In the genomic region with DNA sequence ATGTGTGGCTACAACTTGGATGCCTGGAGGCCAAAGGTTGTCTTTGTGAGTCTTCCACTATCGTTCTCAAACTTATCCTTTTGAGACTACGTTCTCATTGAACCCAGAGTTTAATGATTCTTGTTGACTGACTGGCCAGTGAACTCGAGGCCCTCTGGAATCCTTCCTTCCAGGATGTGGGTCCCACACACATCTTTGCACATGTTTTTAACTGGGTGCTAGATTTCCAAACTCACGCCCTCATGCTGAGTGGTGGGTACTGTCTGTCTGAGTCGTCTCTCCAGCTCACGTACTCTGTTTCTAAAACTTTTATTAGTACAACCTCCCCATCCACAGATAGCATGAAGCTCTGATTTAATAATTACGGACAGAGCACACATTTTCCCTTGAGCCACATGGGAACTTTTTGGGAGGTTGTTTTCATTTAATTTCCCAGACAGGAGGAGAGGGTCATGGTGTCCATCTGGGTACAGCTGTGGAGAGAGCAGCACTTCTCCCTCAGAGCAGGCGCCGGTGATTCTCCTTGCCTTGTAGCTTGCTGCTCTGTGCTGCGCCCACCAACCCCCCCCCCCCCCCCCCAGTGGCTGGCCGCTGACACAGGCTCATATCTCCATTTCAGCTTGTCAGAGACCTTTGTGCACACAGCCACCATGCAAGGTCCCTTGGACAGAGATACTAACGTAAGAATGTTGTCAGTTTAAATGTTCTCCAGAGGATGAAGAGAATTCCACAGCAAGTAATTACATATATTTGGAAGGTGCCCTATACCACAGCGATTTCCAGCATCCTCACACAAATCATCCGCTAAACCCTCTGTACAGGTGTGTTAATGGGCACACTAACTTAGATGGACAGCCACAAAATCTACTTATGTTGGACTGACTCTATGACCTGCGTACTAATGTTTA, we compare ENCODE assay signal across 14 mouse cellular contexts.
DNase-seq lines count a peak whose midpoint lies in the region; ATAC-seq lines count a peak whose summit lies in the region.
"Had no signal": no experiment of that assay in that cellular context is flagged by ENCODE, and none has a peak within 500 bp of the region (broad histone marks: within the 10 kb centered on the region; RNA-seq: fewer than 3 reads in every experiment).

No protein-coding gene starts in this region.

- no peak for DNase-seq in embryonic facial prominence, embryonic 10.5 days (ENCODE audit: low spot score)
- DNase-seq in hindbrain, embryonic 14.5 days (ENCODE audit: low spot score): no peak
- DNase-seq in hindbrain, embryonic 11.5 days (ENCODE audit: low spot score): no peak
- DNase-seq: adrenal gland, adult 2 months; cerebellum, adult 9-10 months; right cerebral cortex, adult 18-20 months; thymus, adult 18-20 months had no signal

- no peak for ATAC-seq in embryonic facial prominence, embryonic 15.5 days (ENCODE audit: insufficient number of reproducible peaks, low FRiP score, low TSS enrichment, low read depth)
- ATAC-seq in hindbrain, embryonic 14.5 days (ENCODE audit: low FRiP score): no peak
- ATAC-seq in hindbrain, embryonic 11.5 days (ENCODE audit: low FRiP score): no peak
- ATAC-seq in liver, embryonic 15.5 days (ENCODE audit: insufficient read depth): 0 out of 2 replicates have a peak, but pooled peaks have one; percentile 37
- ATAC-seq in liver, embryonic 12.5 days: no peak
- ATAC-seq in intestine, embryonic 15.5 days: peak; percentile 26; the same call in 1 of the 2 replicates
- ATAC-seq in erythroblast, adult 5-6 weeks (replicated peaks; ENCODE audit: low FRiP score, poor library complexity, severe bottlenecking): no peak

- WGBS in embryonic facial prominence, embryonic 15.5 days: 64% methylated on average over 12 of the region's 15 CpGs
- WGBS in embryonic facial prominence, embryonic 10.5 days: 76% methylated on average over 15 of the region's 15 CpGs
- WGBS in hindbrain, embryonic 14.5 days: 69% methylated on average over 15 of the region's 15 CpGs
- WGBS in hindbrain, embryonic 11.5 days: 77% methylated on average over 14 of the region's 15 CpGs
- 65% methylated on average over 14 of the region's 15 CpGs for WGBS in liver, embryonic 15.5 days (ENCODE audit: insufficient replicate concordance)
- WGBS in liver, embryonic 12.5 days (ENCODE audit: insufficient replicate concordance): 69% methylated on average over 15 of the region's 15 CpGs
- WGBS in intestine, embryonic 15.5 days: 47% methylated on average over 15 of the region's 15 CpGs

- H3K9me3 ChIP-seq in embryonic facial prominence, embryonic 15.5 days (replicated peaks): no peaks in the 10 kb centered on the region
- no peaks in the 10 kb centered on the region for H3K9me3 ChIP-seq in embryonic facial prominence, embryonic 10.5 days
- H3K9me3 ChIP-seq in hindbrain, embryonic 14.5 days (ENCODE audit: control insufficient read depth, low read length): no peaks in the 10 kb centered on the region
- no peaks in the 10 kb centered on the region for H3K9me3 ChIP-seq in hindbrain, embryonic 11.5 days (ENCODE audit: control insufficient read depth, low read length)
- no peaks in the 10 kb centered on the region for H3K9me3 ChIP-seq in liver, embryonic 15.5 days (replicated peaks)
- H3K9me3 ChIP-seq in liver, embryonic 12.5 days (replicated peaks): no peaks in the 10 kb centered on the region
- H3K9me3 ChIP-seq in intestine, embryonic 15.5 days: no peaks in the 10 kb centered on the region
- H3K9me3 ChIP-seq: limb, embryonic 12.5 days had no signal

- no peaks in the 10 kb centered on the region for H3K27me3 ChIP-seq in embryonic facial prominence, embryonic 15.5 days
- H3K27me3 ChIP-seq in embryonic facial prominence, embryonic 10.5 days (replicated peaks; ENCODE audit: low read depth, poor library complexity, severe bottlenecking): no peaks in the 10 kb centered on the region
- no peaks in the 10 kb centered on the region for H3K27me3 ChIP-seq in hindbrain, embryonic 14.5 days (ENCODE audit: control insufficient read depth, insufficient read depth, low read length)
- no peaks in the 10 kb centered on the region for H3K27me3 ChIP-seq in hindbrain, embryonic 11.5 days (ENCODE audit: control insufficient read depth, insufficient read depth, low read length)
- no peaks in the 10 kb centered on the region for H3K27me3 ChIP-seq in liver, embryonic 15.5 days
- no peaks in the 10 kb centered on the region for H3K27me3 ChIP-seq in liver, embryonic 12.5 days (replicated peaks)
- no peaks in the 10 kb centered on the region for H3K27me3 ChIP-seq in intestine, embryonic 15.5 days (replicated peaks)
- H3K27me3 ChIP-seq: limb, embryonic 12.5 days; megakaryocyte, embryonic 14.5 days had no signal

- no peak overlapping the region for H3K4me2 ChIP-seq in embryonic facial prominence, embryonic 15.5 days (replicated peaks)
- no peak overlapping the region for H3K4me2 ChIP-seq in hindbrain, embryonic 14.5 days (replicated peaks)
- H3K4me2 ChIP-seq in hindbrain, embryonic 11.5 days (replicated peaks; ENCODE audit: low read depth, low read length): no peak overlapping the region
- H3K4me2 ChIP-seq in liver, embryonic 15.5 days: no peak overlapping the region
- H3K4me2 ChIP-seq in liver, embryonic 12.5 days: no peak overlapping the region
- no peak overlapping the region for H3K4me2 ChIP-seq in intestine, embryonic 15.5 days (replicated peaks)
- H3K4me2 ChIP-seq: limb, embryonic 12.5 days had no signal

- 0 out of 2 replicates have a peak overlapping the region, but pooled peaks have one; percentile 11 for H3K27ac ChIP-seq in embryonic facial prominence, embryonic 15.5 days (replicated peaks)
- H3K27ac ChIP-seq in embryonic facial prominence, embryonic 10.5 days (replicated peaks): no peak overlapping the region
- 0 out of 2 replicates have a peak overlapping the region, but pooled peaks have one; percentile 9 for H3K27ac ChIP-seq in hindbrain, embryonic 14.5 days
- H3K27ac ChIP-seq in hindbrain, embryonic 11.5 days (ENCODE audit: low read depth, low read length): no peak overlapping the region
- H3K27ac ChIP-seq in liver, embryonic 15.5 days (replicated peaks): no peak overlapping the region
- no peak overlapping the region for H3K27ac ChIP-seq in liver, embryonic 12.5 days
- H3K27ac ChIP-seq in intestine, embryonic 15.5 days: no peak overlapping the region
- H3K27ac ChIP-seq: limb, embryonic 12.5 days had no signal

- no peak overlapping the region for H3K9ac ChIP-seq in embryonic facial prominence, embryonic 15.5 days
- no peak overlapping the region for H3K9ac ChIP-seq in hindbrain, embryonic 14.5 days
- H3K9ac ChIP-seq in hindbrain, embryonic 11.5 days (ENCODE audit: low read depth, low read length): no peak overlapping the region
- no peak overlapping the region for H3K9ac ChIP-seq in liver, embryonic 15.5 days
- no peak overlapping the region for H3K9ac ChIP-seq in liver, embryonic 12.5 days
- H3K9ac ChIP-seq in intestine, embryonic 15.5 days: no peak overlapping the region
- H3K9ac ChIP-seq: limb, embryonic 12.5 days had no signal

- H3K36me3 ChIP-seq in embryonic facial prominence, embryonic 15.5 days: no peaks in the 10 kb centered on the region
- H3K36me3 ChIP-seq in embryonic facial prominence, embryonic 10.5 days (replicated peaks): no peaks in the 10 kb centered on the region
- H3K36me3 ChIP-seq in hindbrain, embryonic 14.5 days (replicated peaks; ENCODE audit: control insufficient read depth, insufficient read depth): no peaks in the 10 kb centered on the region
- no peaks in the 10 kb centered on the region for H3K36me3 ChIP-seq in hindbrain, embryonic 11.5 days (ENCODE audit: control insufficient read depth, insufficient read depth, low read length)
- no peaks in the 10 kb centered on the region for H3K36me3 ChIP-seq in liver, embryonic 15.5 days (replicated peaks)
- H3K36me3 ChIP-seq in liver, embryonic 12.5 days: no peaks in the 10 kb centered on the region
- no peaks in the 10 kb centered on the region for H3K36me3 ChIP-seq in intestine, embryonic 15.5 days
- H3K36me3 ChIP-seq: limb, embryonic 12.5 days had no signal

- H3K4me1 ChIP-seq in embryonic facial prominence, embryonic 15.5 days: peaks cover 35% of the 10 kb centered on the region
- peaks cover 15% of the 10 kb centered on the region for H3K4me1 ChIP-seq in embryonic facial prominence, embryonic 10.5 days
- H3K4me1 ChIP-seq in hindbrain, embryonic 14.5 days (replicated peaks; ENCODE audit: control insufficient read depth, insufficient read depth, low read length): peaks cover 19% of the 10 kb centered on the region
- no peaks in the 10 kb centered on the region for H3K4me1 ChIP-seq in hindbrain, embryonic 11.5 days (replicated peaks; ENCODE audit: control insufficient read depth, insufficient read depth, low read length)
- 0 out of 2 replicates have a peak, but pooled peaks cover 7% of the 10 kb centered on the region for H3K4me1 ChIP-seq in liver, embryonic 15.5 days (replicated peaks)
- H3K4me1 ChIP-seq in liver, embryonic 12.5 days: peaks cover 10% of the 10 kb centered on the region; the same call in 1 of the 2 replicates
- peaks cover 27% of the 10 kb centered on the region for H3K4me1 ChIP-seq in intestine, embryonic 15.5 days (replicated peaks)
- H3K4me1 ChIP-seq: megakaryocyte, embryonic 14.5 days had no signal

- no peak overlapping the region for H3K4me3 ChIP-seq in embryonic facial prominence, embryonic 15.5 days (replicated peaks)
- H3K4me3 ChIP-seq in embryonic facial prominence, embryonic 10.5 days: no peak overlapping the region
- no peak overlapping the region for H3K4me3 ChIP-seq in hindbrain, embryonic 14.5 days (replicated peaks; ENCODE audit: low read length)
- no peak overlapping the region for H3K4me3 ChIP-seq in hindbrain, embryonic 11.5 days (ENCODE audit: low read depth, low read length)
- no peak overlapping the region for H3K4me3 ChIP-seq in liver, embryonic 15.5 days (replicated peaks)
- no peak overlapping the region for H3K4me3 ChIP-seq in liver, embryonic 12.5 days
- no peak overlapping the region for H3K4me3 ChIP-seq in intestine, embryonic 15.5 days (replicated peaks)
- H3K4me3 ChIP-seq: limb, embryonic 12.5 days; megakaryocyte, embryonic 14.5 days had no signal

Comparison
In these comparisons a context has a peak if more than half of its experiments do, and no peak if none do; other contexts are left out.
1. ATAC-seq: peak in liver, embryonic 15.5 days (single experiment) and intestine, embryonic 15.5 days (single experiment); none in embryonic facial prominence, embryonic 15.5 days (single experiment), hindbrain, embryonic 14.5 days (single experiment), hindbrain, embryonic 11.5 days (single experiment), liver, embryonic 12.5 days (single experiment) and erythroblast, adult 5-6 weeks (single experiment).
2. H3K27ac ChIP-seq: peak in embryonic facial prominence, embryonic 15.5 days (single experiment) and hindbrain, embryonic 14.5 days (single experiment); none in embryonic facial prominence, embryonic 10.5 days (single experiment), hindbrain, embryonic 11.5 days (single experiment), liver, embryonic 15.5 days (single experiment), liver, embryonic 12.5 days (single experiment) and intestine, embryonic 15.5 days (single experiment).